Mouse (Mus musculus): ENCODE measurements around the gene Olfr551.
"Not testable (repeated sequence)": the region's sequence is repeated elsewhere in the genome, so short reads cannot be mapped to it uniquely, and the experiment has no call there.

Olfr551 gene

DNA sequence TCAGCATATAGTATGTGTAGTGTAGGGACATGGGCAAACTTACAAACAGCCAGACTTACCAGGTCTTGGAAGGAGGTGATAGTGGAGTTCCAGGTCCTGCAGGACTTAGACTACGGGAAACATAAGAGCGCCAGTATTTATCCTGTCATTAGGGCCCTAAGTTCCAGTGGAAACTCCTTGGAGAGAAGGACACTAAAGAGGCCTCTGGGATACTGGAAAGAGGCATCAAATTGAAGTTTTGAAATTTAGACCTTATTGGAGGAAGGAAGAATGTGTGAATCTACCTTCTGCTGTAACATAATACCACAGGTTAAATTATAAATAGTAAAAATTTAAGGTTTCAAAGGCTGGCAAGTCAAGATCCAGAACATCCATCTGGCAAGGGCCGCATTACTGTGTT is at the start of gene Olfr551:
Olfr551 (minus strand) TSS at position 101 of the 400 bp plus-strand sequence.
- DNase-seq (ENCODE audit: low spot score) = no peak

DNA sequence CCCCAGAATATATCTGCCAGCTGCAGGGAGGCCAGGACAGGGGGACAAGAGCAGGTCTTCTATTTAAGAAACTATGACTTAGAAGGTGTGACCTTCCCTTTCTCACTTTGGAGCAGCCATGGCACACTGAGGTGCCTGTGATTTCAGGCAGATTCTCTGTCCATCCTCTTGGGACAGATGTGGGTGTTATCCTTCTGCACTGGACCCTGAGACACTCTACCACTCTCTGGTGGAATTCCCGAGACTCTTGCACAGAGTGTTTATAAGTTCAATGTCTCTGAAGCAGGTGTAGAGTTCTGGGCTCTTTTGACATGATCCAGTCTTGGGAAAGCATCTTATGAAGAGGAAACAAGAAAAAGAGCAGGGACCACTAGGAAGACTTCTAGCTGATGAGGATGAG is 46.4 kb upstream of the Olfr551 start, which contains the start of gene Olfr554:
Olfr554 (plus strand) TSS at position 301 of the 400 bp plus-strand sequence.
- DNase-seq (ENCODE audit: low spot score) = no peak

DNA sequence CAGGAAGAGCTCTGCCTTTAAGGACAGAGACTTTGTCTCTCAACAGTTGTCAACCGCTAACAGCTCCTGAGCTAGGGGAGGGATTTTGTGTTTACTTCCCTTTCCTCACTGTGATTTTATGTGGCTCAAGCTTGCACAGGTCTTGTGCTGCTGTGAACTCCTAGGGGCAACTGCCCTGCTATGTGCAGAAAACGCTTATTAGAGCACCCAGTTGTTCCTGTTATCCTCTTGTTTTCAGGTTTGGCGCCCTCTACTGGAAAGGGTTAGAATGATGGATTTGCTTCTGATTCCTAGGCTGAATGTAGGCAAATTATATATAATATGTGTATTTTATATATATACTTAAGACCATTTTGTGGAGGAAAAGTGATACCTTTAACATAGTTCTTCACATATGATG is 45.0 kb upstream of the Olfr551 start:
- peak; percentile 66 for DNase-seq (ENCODE audit: low spot score)

DNA sequence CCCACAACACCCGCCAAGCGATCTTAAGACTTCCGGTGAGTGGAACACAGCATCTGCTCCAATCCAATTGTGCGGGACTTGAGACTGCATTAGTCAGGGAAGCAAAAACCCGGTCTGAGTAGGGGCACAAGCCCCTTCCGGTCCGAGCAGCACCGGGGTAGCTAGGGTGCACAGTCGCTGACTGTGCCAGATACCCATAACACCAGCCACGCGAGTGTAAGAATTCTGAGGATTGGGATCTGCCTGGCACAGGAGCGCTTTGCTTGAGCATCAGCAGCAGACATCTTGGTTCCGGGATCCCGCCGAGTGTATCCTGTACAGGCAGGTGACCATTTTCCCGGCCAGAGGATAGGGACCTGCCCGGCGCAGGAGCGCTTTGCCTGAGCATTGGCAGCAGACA is 28.7 kb upstream of the Olfr551 start:
- not testable (repeated sequence) for DNase-seq (ENCODE audit: low spot score)

DNA sequence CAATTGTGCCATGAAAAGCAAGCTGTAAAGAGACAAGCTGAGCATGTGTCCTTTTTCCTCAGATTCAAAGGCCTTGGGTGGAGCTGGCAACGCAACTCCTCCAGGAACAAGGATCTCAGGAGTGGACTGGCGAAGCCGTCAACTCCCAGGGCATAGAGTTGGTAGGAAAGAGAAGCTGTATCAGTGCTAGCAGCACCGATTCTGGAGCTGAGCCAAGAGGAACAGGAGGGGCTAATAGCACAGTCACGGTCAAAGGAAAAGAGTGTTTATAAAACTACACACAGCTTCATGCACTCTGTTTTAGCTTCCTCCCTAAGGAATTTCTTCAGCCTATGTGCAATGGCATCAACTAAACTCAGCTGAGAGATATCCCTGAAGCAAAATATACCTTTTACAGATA is 27.9 kb upstream of the Olfr551 start:
- DNase-seq (ENCODE audit: low spot score) = peak; percentile 54

DNA sequence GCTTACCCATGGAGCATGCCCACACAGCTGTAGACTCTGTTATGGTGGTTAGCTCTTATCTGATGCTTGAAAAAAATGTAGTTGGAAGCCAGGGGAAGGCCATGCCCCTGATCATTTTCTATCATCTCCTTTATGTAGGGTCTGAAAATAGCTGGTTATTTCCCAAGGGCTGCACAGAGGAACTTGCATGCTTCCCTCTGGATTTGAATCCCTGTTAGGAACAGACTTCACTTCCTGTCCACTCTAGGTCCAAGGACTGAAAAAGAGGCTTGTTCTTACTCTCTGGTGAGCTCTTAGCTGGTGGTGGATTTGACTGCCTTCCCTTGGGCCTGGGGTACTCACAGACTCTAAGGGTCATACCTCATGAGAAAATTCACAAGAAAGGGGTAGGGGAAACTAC is 26.4 kb upstream of the Olfr551 start, which contains the start of gene Olfr553:
Olfr553 (minus strand) TSS at position 101 of the 400 bp plus-strand sequence.
- DNase-seq (ENCODE audit: low spot score) = no peak

DNA sequence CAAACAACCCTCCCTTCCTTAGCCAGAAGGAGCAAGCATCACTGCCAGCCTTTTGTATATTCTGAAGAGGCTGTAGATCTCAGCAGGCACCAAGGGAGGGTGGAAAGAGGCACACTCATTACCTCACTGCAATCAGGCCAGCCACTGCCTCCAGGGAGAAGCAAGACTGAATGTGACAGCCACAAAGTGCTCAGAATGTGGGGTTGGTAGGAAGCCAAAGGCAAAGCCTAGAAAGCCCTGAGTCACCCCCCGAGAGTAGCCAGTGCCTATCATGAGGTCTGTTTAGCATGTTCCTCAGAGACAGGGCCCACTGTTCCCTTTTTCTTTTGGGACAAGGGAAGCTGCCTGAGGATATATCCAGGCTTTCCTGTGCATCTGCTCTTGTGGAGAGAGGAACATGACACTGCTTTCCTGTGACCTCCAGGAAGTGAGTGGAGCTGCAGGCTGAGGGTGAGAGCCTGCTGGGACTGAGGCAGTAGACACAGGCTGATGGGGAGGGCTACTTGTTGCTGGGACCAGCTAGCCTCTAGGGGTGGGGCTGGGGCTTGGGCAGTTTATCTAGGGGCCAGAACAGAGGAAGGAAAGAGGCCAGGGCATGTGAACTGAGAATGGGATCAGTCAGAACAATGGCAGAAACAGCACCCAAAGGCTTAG is 5.8 kb upstream of the Olfr551 start, which contains the start of gene Olfr552:
Olfr552 (plus strand) TSS at position 393 of the 654 bp plus-strand sequence.
- DNase-seq (ENCODE audit: low spot score) = no peak

DNA sequence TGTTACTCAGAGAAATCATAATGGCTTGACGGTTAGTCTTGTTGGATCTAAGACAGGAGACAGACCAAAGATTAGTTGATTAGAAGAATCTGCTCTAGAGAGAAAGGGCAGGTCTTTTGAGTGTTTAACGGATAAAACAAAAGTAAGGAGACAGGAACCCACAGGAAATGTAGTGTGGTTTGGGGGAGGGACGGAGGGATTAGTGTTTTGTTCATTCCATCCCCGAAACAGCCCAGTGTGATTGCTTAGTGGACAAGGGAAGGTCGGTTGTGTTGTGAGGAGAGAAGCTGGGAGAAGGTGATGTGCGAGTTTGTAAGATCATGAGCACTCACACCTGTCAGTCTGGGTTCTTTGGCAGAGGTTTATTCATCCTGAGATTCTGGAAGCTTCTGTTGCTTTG is 15.7 kb downstream of the Olfr551 start:
- DNase-seq (ENCODE audit: low spot score) = no peak

DNA sequence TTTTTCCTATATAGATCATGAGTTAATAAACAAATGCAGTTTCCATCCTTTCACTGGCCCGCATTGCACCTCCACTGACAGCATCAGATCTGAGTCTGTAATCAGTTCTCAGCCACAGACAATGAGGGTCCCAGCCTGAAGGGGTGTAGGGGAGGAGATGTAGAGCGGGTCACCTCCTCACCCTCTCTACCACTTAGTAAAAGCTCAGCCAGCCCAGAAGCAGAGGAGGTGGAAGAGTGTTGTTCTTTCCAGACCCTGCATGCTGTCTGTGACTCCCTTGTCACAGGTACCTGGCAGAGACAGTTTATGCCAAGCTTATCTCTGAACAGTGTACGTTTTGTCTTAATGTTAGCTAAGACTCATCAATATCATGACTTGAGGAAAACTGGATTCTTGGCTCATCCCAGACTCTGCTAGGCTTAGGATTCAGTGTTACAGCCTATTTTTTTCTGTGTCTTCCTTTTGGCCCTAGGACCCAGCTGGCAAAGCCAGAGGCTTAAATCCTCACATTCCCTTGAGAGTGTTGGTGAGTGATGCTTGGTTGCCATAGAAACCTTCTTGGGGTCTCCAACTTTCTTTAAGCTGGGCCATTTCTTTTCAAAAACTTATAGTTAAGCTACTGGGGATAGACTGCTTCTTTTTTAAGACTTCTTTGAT is 18.4 kb downstream of the Olfr551 start:
- DNase-seq (ENCODE audit: low spot score) = no peak

DNA sequence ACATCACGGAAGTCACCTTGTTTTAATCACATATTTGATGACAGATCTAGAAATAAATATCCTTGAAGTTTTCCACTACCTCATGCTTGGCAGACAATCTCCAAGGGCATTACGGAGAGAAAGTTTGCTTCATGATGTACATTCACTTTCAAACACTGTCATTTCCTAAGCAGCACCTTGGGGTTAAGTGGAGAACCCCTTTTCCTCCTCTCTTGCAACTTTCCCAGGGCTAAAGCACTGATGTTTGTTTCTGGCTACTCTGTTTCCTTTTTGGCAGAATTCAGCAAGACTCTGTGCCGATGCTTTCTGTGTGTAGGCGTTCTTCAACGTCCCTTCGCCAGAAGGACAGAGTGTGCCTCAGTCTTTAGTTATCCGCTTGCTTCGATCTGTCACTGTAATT is 20.5 kb downstream of the Olfr551 start, which contains the start of gene Olfr550:
Olfr550 (plus strand) TSS at position 301 of the 400 bp plus-strand sequence.
- no peak for DNase-seq (ENCODE audit: low spot score)

DNA sequence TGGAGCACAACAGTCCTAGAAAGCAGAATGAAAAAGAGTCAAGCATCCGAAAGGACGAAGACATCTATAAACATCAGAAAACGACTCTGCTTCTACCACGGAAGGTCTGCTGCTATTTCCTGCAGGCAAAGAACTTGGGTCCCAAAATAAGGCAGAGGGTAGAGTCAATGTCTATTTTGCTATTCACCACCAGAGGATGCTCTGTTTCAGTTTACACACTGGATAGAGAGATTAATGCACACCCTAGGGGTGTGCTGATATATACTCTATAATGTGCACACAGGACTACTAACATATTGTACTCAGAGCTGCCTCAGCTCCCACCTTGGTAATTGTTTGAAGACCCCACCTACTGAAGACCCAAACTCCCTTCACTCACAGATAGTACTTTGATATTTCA is 25.5 kb downstream of the Olfr551 start:
- no peak for DNase-seq (ENCODE audit: low spot score)

DNA sequence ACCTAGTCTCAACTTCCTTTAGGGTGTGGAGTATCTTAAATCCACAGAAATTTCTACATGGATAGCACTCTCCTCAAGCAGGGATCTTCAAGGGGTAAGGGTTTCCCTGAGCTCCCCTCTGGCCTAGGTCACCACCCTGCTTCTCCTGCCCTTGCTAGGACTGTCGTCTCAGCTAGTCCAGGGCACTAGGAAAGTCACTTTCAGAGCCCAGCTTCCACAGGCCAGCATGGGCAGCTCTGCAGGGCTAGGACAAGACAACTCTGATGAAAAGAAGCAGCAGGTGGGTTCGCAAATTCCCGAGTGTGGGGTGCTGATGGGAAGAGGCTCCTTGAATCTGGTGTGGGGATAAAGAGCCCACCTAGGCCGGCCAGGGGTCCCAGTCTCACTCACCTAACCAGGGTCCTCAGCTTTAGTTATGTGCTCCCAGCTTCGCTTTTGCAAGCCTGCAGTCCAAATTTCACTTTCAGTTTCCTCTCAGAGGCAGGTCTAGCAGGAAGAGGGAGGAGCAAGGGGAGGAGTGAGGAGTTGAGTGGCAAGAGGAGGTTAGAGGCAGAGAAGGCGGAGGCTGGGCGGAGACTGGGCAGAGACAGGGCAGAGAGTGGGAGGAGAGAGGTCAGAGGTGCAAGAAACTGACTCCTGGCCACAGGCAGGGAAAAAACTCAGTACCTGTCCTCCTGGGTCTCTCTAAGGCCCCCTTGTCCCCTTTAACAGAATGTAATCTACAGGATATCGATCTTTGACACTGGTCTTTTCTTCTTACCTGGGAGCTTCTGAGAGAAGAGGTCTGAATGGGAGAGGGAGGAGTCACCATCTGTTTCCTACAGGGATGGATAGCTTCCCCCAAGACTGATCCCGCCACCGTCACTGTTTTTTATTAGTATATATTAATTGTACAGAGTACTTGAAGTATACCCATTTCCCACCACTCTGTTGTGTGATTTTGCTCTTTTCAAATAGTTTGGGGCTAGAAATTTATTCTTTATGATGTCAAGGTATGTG is 26.4 kb downstream of the Olfr551 start, which contains the start of gene Trim21:
Trim21 (minus strand) TSS at position 488 of the 999 bp plus-strand sequence.
- peak; percentile 96 for DNase-seq (ENCODE audit: low spot score)

DNA sequence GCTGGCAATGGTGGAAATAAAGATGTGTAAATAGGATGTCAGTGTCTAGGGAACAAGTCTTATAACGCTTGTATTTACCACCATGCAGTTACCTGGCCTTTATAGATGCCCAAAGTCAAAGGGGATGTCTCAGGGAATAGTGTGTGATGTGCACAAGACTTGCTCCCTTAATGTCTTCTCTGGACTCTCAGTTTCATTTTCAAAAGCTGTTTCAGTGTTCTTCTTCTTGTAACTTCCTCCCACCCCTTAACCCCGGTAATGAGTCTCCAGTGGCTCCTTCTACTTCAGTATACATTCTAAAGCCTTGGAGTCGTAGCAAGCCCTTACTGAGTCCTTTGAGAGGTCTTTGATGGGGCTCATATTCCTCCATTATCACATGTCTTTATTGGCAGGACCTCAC is 38.4 kb downstream of the Olfr551 start:
- DNase-seq (ENCODE audit: low spot score) = no peak

DNA sequence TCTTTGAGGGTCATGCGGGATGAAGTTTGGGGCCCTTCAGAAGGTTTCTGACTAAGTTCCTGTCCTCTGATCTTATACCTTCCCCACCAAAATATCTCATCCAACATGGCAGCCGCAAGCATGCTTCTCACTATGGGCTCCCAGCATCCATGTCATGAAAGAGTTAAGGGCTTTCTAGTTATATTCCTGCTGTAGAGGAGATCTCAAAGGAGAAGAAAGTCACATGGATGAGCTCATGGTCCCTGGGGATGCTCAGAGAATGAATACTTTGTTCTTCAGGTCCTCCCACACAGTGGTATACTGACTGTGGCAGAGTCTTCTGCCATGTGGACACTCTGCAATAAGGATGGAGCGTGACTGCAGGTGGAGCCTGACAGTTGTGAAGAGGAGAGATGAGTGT is 42.1 kb downstream of the Olfr551 start, which contains the start of gene Olfr549:
Olfr549 (plus strand) TSS at position 301 of the 400 bp plus-strand sequence.
- no peak for DNase-seq (ENCODE audit: low spot score)

DNA sequence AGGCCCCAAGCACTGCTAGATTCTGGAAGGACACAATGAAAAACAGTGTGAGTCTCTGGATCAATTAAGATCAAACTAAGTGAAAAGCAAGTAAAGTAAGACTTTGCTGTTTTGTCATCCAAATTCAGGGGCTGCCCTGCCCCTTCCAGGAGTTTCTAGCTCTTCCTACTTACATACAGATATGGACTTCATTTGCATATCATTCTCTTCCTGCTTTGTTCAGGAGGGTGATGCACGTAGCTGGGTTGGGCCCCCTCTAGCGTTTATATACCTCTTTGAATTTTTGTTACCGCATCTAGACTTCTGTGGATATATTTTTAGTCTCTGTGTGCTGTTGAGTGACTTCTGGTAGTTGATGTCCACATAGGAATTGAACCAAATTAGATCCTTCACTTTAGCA is 50.4 kb downstream of the Olfr551 start:
- no peak for DNase-seq (ENCODE audit: low spot score)

DNA sequence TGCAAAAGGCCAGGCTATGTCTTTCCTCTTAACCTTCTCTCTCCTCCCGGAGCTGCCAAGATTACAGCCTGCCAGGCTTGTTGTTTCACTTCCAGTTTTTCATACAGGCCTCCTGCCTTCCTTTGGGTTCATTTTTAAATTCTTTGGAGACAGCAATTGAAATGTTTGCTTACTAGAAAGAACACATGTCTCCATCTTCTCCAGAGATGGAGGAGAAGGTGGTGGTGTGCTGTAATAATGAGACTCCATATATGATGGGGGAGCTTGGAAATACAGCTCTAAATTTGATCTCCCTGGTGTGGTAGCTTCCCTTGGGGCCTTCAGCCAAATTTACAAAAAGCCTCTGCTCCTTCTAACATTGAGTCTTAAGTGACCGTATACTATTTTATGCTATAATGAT is 51.1 kb downstream of the Olfr551 start, which contains the start of gene Olfr548-ps1:
Olfr548-ps1 (plus strand) TSS at position 301 of the 400 bp plus-strand sequence.
- DNase-seq (ENCODE audit: low spot score) = no peak

DNA sequence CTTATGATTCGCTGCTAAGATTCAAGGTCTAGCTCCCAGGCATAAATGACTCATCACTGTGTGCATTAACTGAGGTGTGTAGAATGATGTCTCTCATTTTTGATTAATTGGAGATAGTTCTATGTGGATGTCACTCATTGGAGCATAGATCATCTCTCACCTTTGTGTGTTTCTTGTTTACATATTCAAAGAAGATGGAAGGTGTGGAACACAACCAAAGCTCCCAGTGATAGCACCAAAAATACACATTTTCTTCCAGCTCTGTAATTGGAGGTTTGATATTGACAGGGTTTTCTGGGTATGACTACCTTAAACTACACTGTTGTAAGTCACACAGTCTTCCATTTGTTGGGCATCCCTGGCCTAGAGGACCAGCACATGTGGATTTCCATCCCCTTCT is 57.2 kb downstream of the Olfr551 start, which contains the start of gene Olfr547:
Olfr547 (plus strand) TSS at position 301 of the 400 bp plus-strand sequence.
- no peak for DNase-seq (ENCODE audit: low spot score)

Data from lung, postnatal 25 days (tissue).